Mouse (Mus musculus) stomach, postnatal 0 days (tissue): ENCODE results near the gene Tex52.

Experiments
- CTCF ChIP-seq: IDR thresholded peaks from 2 replicates; pipeline ENCODE4 v1.5.1; 2016; ENCODE audit warnings: antibody characterized with exemption, low read depth, mild to moderate bottlenecking, moderate library complexity
- EP300 ChIP-seq: optimal IDR thresholded peaks from 2 replicates; pipeline ENCODE3; 2016; ENCODE audit warnings: antibody characterized with exemption

GRCm38 (mm10) chr6:128416169-128416568 lies 40.9 kb downstream of the Tex52 start:
- TF ChIP-seq CTCF: no peak
- TF ChIP-seq EP300: no peak
